Mouse (Mus musculus) embryo, embryonic 10.5 days (tissue): ENCODE measurements at regions not wholly inside any gene's neighbourhood (a gene's known extent, or its start where the extent isn't known, plus 50 kb on each side); places are given as distances from the start of the nearest gene placed in this dataset.

Source experiments
- DNase-seq: peaks from one replicate; pipeline ENCODE4 v3.0.0-alpha.2; 2015; ENCODE audit warnings: low spot score

GRCm38 (mm10) chr3:47498016-47498415 is 1050.0 kb upstream of the Pabpc4l start:
- no peak for DNase-seq

GRCm38 (mm10) chr3:47471286-47471685 is 1023.3 kb upstream of the Pabpc4l start:
- DNase-seq: no peak

- no peak for DNase-seq
Measured at GRCm38 (mm10) chr3:47469860-47470259, 1021.8 kb upstream of the Pabpc4l start.

- no peak for DNase-seq
Measured at GRCm38 (mm10) chr3:47463556-47463955, 1015.5 kb upstream of the Pabpc4l start.

GRCm38 (mm10) chr3:47450026-47450425 is 1002.0 kb upstream of the Pabpc4l start:
- DNase-seq: no peak

GRCm38 (mm10) chr3:47440403-47440802 is 992.4 kb upstream of the Pabpc4l start:
- DNase-seq: peak; percentile 5

GRCm38 (mm10) chr3:47435551-47435950 is 987.5 kb upstream of the Pabpc4l start:
- DNase-seq: no peak

GRCm38 (mm10) chr3:47424532-47424931 is 976.5 kb upstream of the Pabpc4l start:
- DNase-seq: no peak
